Mouse (Mus musculus): ENCODE results near the gene Mdfi. TPM values are rescaled to one million over a fixed set of nuclear protein-coding genes. Genes with fewer than 3 reads are reported as not detected.

Gene Mdfi
- polyA plus RNA-seq, 1 experiment from 2014 or later, result 15.7 TPM

GRCm38 (mm10) chr17:47837808-47838207 lies 3.3 kb upstream of the Mdfi start:
- peaks cover 12% of the 10 kb centered on the region; the same call in 1 of the 2 replicates for H3K4me1 ChIP-seq (ENCODE audit: control insufficient read depth, insufficient read depth, low read length)
- no peak overlapping the region for H3K27ac ChIP-seq (ENCODE audit: low read depth, low read length)
- peaks cover 17% of the 10 kb centered on the region for H3K27me3 ChIP-seq (ENCODE audit: control insufficient read depth, insufficient read depth, low read length)
- no peak overlapping the region for H3K4me2 ChIP-seq (replicated peaks; ENCODE audit: low read depth, low read length)
- H3K9ac ChIP-seq (ENCODE audit: low read depth, low read length), result no peak overlapping the region
- H3K9me3 ChIP-seq (ENCODE audit: control insufficient read depth, low read length), result no peaks in the 10 kb centered on the region
- ATAC-seq (ENCODE audit: low FRiP score, low TSS enrichment), result no peak
- H3K36me3 ChIP-seq (ENCODE audit: control insufficient read depth, insufficient read depth, low read length), result no peaks in the 10 kb centered on the region
- WGBS, result 37% methylated on average over 6 of the region's 6 CpGs
- no peak overlapping the region for H3K4me3 ChIP-seq (ENCODE audit: low read length)

- H3K4me1 ChIP-seq (ENCODE audit: control insufficient read depth, insufficient read depth, low read length), result peaks cover 26% of the 10 kb centered on the region
- peaks cover 17% of the 10 kb centered on the region for H3K27me3 ChIP-seq (ENCODE audit: control insufficient read depth, insufficient read depth, low read length)
- H3K27ac ChIP-seq (ENCODE audit: low read depth, low read length), result peak overlapping the region; percentile 42; the same call in 1 of the 2 replicates
- 0 out of 2 replicates have a peak, but pooled peaks have one; percentile 10 for ATAC-seq (ENCODE audit: low FRiP score, low TSS enrichment)
- H3K4me3 ChIP-seq (ENCODE audit: low read length), result peak overlapping the region; percentile 51
- H3K9ac ChIP-seq (ENCODE audit: low read depth, low read length), result peak overlapping the region; percentile 48
- WGBS, result 1% methylated on average over 45 of the region's 45 CpGs
- H3K36me3 ChIP-seq (ENCODE audit: control insufficient read depth, insufficient read depth, low read length), result no peaks in the 10 kb centered on the region
- H3K4me2 ChIP-seq (replicated peaks; ENCODE audit: low read depth, low read length), result peak overlapping the region; percentile 53
- H3K9me3 ChIP-seq (ENCODE audit: control insufficient read depth, low read length), result no peaks in the 10 kb centered on the region
Observed at GRCm38 (mm10) chr17:47833628-47834481, 636 bp downstream of the Mdfi start.

- no peaks in the 10 kb centered on the region for H3K36me3 ChIP-seq (ENCODE audit: control insufficient read depth, insufficient read depth, low read length)
- H3K9ac ChIP-seq (ENCODE audit: low read depth, low read length), result peak overlapping the region; percentile 48
- peak overlapping the region; percentile 51 for H3K4me3 ChIP-seq (ENCODE audit: low read length)
- peaks cover 26% of the 10 kb centered on the region for H3K4me1 ChIP-seq (ENCODE audit: control insufficient read depth, insufficient read depth, low read length)
- H3K4me2 ChIP-seq (replicated peaks; ENCODE audit: low read depth, low read length), result peak overlapping the region; percentile 53
- H3K27me3 ChIP-seq (ENCODE audit: control insufficient read depth, insufficient read depth, low read length), result peaks cover 17% of the 10 kb centered on the region
- H3K27ac ChIP-seq (ENCODE audit: low read depth, low read length), result peak overlapping the region; percentile 42
- WGBS, result 1% methylated on average over 42 of the region's 45 CpGs
- H3K9me3 ChIP-seq (ENCODE audit: control insufficient read depth, low read length), result no peaks in the 10 kb centered on the region
- peak; percentile 72 for ATAC-seq (ENCODE audit: low FRiP score, low TSS enrichment)
Observed at GRCm38 (mm10) chr17:47833029-47833627, 1.4 kb downstream of the Mdfi start.

DNA sequence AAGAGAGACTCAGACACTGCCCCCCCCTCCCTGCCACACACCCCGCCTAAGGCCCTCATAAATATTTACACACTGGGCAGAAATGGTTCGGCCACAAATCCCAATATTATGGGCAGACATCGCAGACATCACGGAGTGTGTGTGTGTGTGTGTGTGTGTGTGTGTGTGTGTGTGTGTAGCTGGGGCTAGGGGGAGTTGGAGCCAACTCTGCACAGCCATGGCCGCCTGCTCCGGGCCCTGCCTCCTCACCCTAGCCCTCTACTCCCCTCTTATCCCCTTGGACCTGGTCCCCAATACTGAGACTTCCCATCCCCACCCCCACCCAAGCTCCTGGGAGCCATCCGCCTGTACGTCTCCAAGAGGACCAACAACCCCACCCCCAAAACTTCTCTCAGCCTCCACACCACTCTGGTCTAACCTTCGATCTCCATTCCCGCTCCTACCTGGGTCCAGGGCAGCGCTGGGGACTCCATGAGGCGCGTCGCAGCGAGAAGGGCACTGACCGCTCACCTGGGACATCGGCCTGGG lies 1.9 kb downstream of the Mdfi start:
- Histone ChIP-seq H3K4me3 (ENCODE audit: low read length) (peak overlapping the region; percentile 51), H3K9me3 (ENCODE audit: control insufficient read depth, low read length) (no peaks in the 10 kb centered on the region), H3K27me3 (ENCODE audit: control insufficient read depth, insufficient read depth, low read length) (peaks cover 17% of the 10 kb centered on the region), H3K36me3 (ENCODE audit: control insufficient read depth, insufficient read depth, low read length) (no peaks in the 10 kb centered on the region; the same call in 1 of the 2 replicates), H3K4me2 (replicated peaks; ENCODE audit: low read depth, low read length) (peak overlapping the region; percentile 53), H3K9ac (ENCODE audit: low read depth, low read length) (peak overlapping the region; percentile 48), H3K27ac (ENCODE audit: low read depth, low read length) (peak overlapping the region; percentile 42), H3K4me1 (ENCODE audit: control insufficient read depth, insufficient read depth, low read length) (peaks cover 22% of the 10 kb centered on the region)
- ATAC-seq (ENCODE audit: low FRiP score, low TSS enrichment), result peak; percentile 58
- 4% methylated on average over 17 of the region's 17 CpGs for WGBS

GRCm38 (mm10) chr17:47831772-47832171 lies 2.7 kb downstream of the Mdfi start:
- no peak for ATAC-seq (ENCODE audit: low FRiP score, low TSS enrichment)
- peaks cover 22% of the 10 kb centered on the region; the same call in 1 of the 2 replicates for H3K4me1 ChIP-seq (ENCODE audit: control insufficient read depth, insufficient read depth, low read length)
- H3K9ac ChIP-seq (ENCODE audit: low read depth, low read length), result peak overlapping the region; percentile 48; the same call in 1 of the 2 replicates
- peaks cover 5% of the 10 kb centered on the region; the same call in 1 of the 2 replicates for H3K36me3 ChIP-seq (ENCODE audit: control insufficient read depth, insufficient read depth, low read length)
- peak overlapping the region; percentile 53 for H3K4me2 ChIP-seq (replicated peaks; ENCODE audit: low read depth, low read length)
- peaks cover 4% of the 10 kb centered on the region; the same call in 1 of the 2 replicates for H3K9me3 ChIP-seq (ENCODE audit: control insufficient read depth, low read length)
- H3K27me3 ChIP-seq (ENCODE audit: control insufficient read depth, insufficient read depth, low read length), result peaks cover 17% of the 10 kb centered on the region
- WGBS, result 36% methylated on average over 5 of the region's 5 CpGs
- peak overlapping the region; percentile 51 for H3K4me3 ChIP-seq (ENCODE audit: low read length)
- peak overlapping the region; percentile 19; the same call in 1 of the 2 replicates for H3K27ac ChIP-seq (ENCODE audit: low read depth, low read length)

GRCm38 (mm10) chr17:47831161-47831560 lies 3.3 kb downstream of the Mdfi start:
- peak overlapping the region; percentile 51 for H3K4me3 ChIP-seq (ENCODE audit: low read length)
- H3K27me3 ChIP-seq (ENCODE audit: control insufficient read depth, insufficient read depth, low read length), result peaks cover 17% of the 10 kb centered on the region
- peak overlapping the region; percentile 19; the same call in 1 of the 2 replicates for H3K27ac ChIP-seq (ENCODE audit: low read depth, low read length)
- H3K36me3 ChIP-seq (ENCODE audit: control insufficient read depth, insufficient read depth, low read length), result peaks cover 5% of the 10 kb centered on the region; the same call in 1 of the 2 replicates
- peaks cover 5% of the 10 kb centered on the region; the same call in 1 of the 2 replicates for H3K9me3 ChIP-seq (ENCODE audit: control insufficient read depth, low read length)
- peak overlapping the region; percentile 53 for H3K4me2 ChIP-seq (replicated peaks; ENCODE audit: low read depth, low read length)
- H3K4me1 ChIP-seq (ENCODE audit: control insufficient read depth, insufficient read depth, low read length), result peaks cover 22% of the 10 kb centered on the region; the same call in 1 of the 2 replicates
- WGBS, result 10% methylated on average over 9 of the region's 9 CpGs
- peak overlapping the region; percentile 48; the same call in 1 of the 2 replicates for H3K9ac ChIP-seq (ENCODE audit: low read depth, low read length)
- ATAC-seq (ENCODE audit: low FRiP score, low TSS enrichment), result no peak

- peaks cover 3% of the 10 kb centered on the region; the same call in 1 of the 2 replicates for H3K4me1 ChIP-seq (ENCODE audit: control insufficient read depth, insufficient read depth, low read length)
- 80% methylated on average over 8 of the region's 8 CpGs for WGBS
- no peaks in the 10 kb centered on the region for H3K9me3 ChIP-seq (ENCODE audit: control insufficient read depth, low read length)
- peaks cover 1% of the 10 kb centered on the region for H3K27me3 ChIP-seq (ENCODE audit: control insufficient read depth, insufficient read depth, low read length)
- H3K4me3 ChIP-seq (ENCODE audit: low read length), result no peak overlapping the region
- no peak for ATAC-seq (ENCODE audit: low FRiP score, low TSS enrichment)
- H3K9ac ChIP-seq (ENCODE audit: low read depth, low read length), result no peak overlapping the region
- peaks cover 31% of the 10 kb centered on the region; the same call in 1 of the 2 replicates for H3K36me3 ChIP-seq (ENCODE audit: control insufficient read depth, insufficient read depth, low read length)
- H3K4me2 ChIP-seq (replicated peaks; ENCODE audit: low read depth, low read length), result no peak overlapping the region
- no peak overlapping the region for H3K27ac ChIP-seq (ENCODE audit: low read depth, low read length)
Observed at GRCm38 (mm10) chr17:47821339-47821738, 13.2 kb downstream of the Mdfi start.

DNA sequence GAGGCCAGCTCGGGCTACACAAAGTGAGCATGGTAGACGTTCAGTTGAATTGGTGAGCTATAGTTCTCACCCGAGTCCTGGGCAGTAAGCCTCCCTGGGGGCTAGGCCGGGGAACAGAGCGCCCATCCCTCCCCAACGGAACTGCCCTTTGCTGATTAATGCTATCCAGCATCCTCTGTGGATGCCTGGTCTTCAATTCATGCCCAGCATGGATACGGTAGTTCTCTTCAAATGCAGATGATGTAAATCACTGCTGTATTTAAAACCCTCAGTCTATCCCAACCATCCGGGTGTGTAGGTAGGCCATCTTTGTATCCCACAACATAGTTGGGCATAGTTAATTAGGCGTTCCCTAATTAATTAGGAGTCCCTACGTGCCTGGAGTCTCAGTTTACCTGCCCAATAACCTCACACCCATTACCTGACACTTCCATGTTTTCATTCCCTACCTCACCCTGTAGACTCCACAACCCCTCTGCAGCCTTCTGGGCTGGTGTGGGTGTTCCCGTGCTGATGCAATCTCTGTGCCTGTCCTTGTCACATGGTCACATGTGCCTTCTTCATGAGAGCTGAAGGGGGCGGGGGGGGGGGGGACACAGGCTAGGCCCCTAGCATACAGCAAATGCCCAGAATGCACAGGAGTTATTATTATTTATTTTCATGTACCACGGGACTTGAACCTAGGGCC lies 16.3 kb downstream of the Mdfi start:
- Histone ChIP-seq H3K27ac (ENCODE audit: low read depth, low read length) (no peak overlapping the region), H3K4me1 (ENCODE audit: control insufficient read depth, insufficient read depth, low read length) (peaks cover 24% of the 10 kb centered on the region; the same call in 1 of the 2 replicates)
- no peak for ATAC-seq (ENCODE audit: low FRiP score, low TSS enrichment)

More for the DNA sequence above, 16.3 kb downstream of the Mdfi start:
- Histone ChIP-seq H3K36me3 (ENCODE audit: control insufficient read depth, insufficient read depth, low read length) (peaks cover 38% of the 10 kb centered on the region; the same call in 1 of the 2 replicates), H3K9me3 (ENCODE audit: control insufficient read depth, low read length) (no peaks in the 10 kb centered on the region), H3K4me2 (replicated peaks; ENCODE audit: low read depth, low read length) (no peak overlapping the region), H3K9ac (ENCODE audit: low read depth, low read length) (no peak overlapping the region), H3K4me3 (ENCODE audit: low read length) (no peak overlapping the region), H3K27me3 (ENCODE audit: control insufficient read depth, insufficient read depth, low read length) (peaks cover 7% of the 10 kb centered on the region)
- 82% methylated on average over 13 of the region's 13 CpGs for WGBS

Measured in kidney, embryonic 14.5 days (tissue).